Mouse (Mus musculus) cerebellum, adult 2 months (tissue): Measurements from ENCODE around the gene Alk.

Source experiments
- CTCF ChIP-seq: fragments of 200-500 bp; IDR thresholded peaks from 2 replicates; pipeline ENCODE4 v1.5.1; 2011; ENCODE audit warnings: low read depth, mild to moderate bottlenecking, control low read depth, low read length, moderate library complexity, borderline replicate concordance; ENCODE audit not compliant: insufficient read depth
- POLR2A ChIP-seq: fragments of 200-500 bp; IDR thresholded peaks from 2 replicates; pipeline ENCODE4 v1.6.1; 2011; ENCODE audit warnings: low read length, control low read depth, borderline replicate concordance; ENCODE audit not compliant: insufficient read depth

DNA sequence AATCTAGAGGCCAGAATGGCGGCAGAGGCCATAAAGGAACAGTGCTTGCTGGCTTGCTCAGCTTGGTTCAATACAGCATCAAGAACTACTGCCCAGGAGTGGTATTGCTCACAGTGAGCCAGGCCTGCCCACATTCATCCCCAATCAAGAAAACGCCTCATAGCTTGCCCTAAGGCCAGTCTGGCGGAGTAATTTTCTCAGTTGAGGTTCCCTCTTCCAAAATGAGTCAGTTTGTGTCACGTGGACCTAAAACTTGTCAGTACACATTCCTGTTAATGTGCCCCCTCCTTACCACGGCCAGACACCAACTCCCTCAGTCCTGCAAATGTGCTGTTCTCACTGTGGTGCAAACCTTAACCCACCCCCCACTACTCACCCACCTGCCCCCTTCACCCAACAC, 304.8 kb downstream of the Alk start:
- TF ChIP-seq CTCF, result no peak
- no peak for TF ChIP-seq POLR2A
